Mouse (Mus musculus): Measurements from ENCODE around the gene Sprr2i. TPM values are rescaled to one million over a fixed set of nuclear protein-coding genes. Genes with fewer than 3 reads are reported as not detected.

The Sprr2i gene
- total RNA-seq (2021) = not detected
- long read RNA-seq, experiment 1 = 0 reads
- long read RNA-seq, experiment 2 = 0 reads

GRCm38 (mm10) chr3:92407691-92408090 lies at the start of gene Sprr2i:
Gene Sprr2i (plus strand): TSS chr3:92407991.
- no peak for DNase-seq

GRCm38 (mm10) chr3:92361619-92362018 lies 46.2 kb upstream of the Sprr2i start:
- no peak for DNase-seq

GRCm38 (mm10) chr3:92364887-92365286 lies 42.9 kb upstream of the Sprr2i start, which contains the start of gene Sprr2f:
Gene Sprr2f (plus strand): TSS chr3:92365187.
- DNase-seq = no peak

GRCm38 (mm10) chr3:92373613-92374012 lies 34.2 kb upstream of the Sprr2i start:
- DNase-seq = no peak

DNA sequence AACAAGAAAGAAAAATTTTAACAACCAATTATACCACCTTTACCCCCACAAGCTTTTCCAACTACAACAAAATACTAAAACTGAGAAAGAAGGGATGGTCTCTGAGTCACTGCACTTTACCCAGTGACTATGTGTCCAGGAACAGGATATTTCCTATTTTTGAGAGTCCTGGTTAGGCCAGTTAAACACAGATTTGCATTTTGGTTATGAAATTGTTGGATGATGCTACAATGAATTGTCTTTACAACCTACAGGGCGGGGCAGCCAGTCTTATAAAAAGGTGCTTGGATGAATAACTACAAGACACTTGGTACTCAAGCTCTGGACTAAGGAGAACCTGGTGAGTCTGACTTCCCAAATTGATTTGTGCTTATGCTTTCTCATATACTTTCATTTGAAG lies 22.4 kb upstream of the Sprr2i start, which contains the start of gene Sprr2h:
Gene Sprr2h (plus strand): TSS at position 301 of the 400 bp plus-strand sequence.
- DNase-seq = no peak

- DNase-seq = no peak
Observed at GRCm38 (mm10) chr3:92394301-92394700, 13.5 kb upstream of the Sprr2i start.

- DNase-seq = no peak
Observed at GRCm38 (mm10) chr3:92417782-92418181, 10.0 kb downstream of the Sprr2i start, which contains the start of gene Sprr2j-ps. Gene Sprr2j-ps (plus strand): TSS chr3:92418082.

DNA sequence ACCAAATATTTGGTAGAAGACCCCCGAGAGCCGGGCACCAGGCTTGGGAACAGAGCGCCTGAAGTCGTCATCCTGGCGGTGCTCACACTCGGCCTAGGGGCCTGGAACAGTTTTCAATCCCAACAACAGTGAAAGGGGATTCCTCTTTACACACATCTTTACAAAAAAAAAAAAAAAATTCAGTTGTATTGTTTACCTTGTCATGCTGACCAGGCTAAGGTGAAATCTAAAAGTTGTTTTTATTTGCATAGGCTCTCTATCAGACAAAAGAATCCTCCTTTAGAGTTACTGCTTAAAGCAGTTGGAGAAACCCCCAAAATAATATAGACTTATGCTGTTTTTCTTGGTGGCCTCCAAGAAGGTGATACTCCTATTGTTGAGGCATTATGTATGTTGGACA lies 21.5 kb downstream of the Sprr2i start, which contains the start of gene Gm9774:
Gene Gm9774 (minus strand): TSS at position 101 of the 400 bp plus-strand sequence.
- no peak for DNase-seq

DNA sequence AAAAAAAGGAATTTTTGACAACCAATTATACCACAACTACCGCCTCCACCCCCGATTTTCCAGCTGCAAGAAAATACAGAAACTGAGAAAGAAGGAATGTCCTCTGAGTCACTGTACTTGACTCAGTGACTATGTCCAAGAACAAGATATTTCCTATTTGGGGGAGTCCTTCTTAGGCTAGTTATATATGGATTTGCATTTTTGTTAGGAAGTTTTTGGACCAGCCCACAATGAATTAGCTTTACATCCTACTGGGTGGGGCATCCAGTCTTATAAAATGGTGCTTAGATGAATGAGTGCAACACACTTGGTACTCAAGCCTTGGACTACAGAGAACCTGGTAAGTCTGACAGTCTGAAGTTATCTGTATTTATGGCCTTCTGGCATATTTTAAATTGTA lies 24.5 kb downstream of the Sprr2i start, which contains the start of gene Sprr2k:
Gene Sprr2k (plus strand): TSS at position 301 of the 400 bp plus-strand sequence.
- DNase-seq = no peak

DNA sequence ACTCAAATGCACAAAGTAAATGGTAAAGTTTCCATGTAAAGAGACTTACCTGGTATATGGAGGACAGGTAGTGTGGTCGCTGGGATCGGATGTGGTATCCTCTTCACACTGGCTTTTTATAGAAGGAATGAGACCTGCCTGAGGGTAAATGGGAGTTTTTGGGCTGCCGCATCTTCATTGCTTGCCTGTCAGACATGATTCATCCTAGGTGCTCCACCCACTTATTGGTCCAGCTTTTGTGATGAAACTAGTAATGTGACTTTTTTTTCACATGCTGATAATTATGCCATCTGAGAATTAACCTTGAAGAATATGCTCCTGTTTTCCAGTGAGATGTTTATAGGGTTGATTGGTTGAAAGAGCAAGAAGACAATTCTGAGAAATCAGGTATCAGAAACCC lies 30.9 kb downstream of the Sprr2i start, which contains the start of gene Sprr1b:
Gene Sprr1b (minus strand): TSS at position 101 of the 400 bp plus-strand sequence.
- DNase-seq = no peak

DNA sequence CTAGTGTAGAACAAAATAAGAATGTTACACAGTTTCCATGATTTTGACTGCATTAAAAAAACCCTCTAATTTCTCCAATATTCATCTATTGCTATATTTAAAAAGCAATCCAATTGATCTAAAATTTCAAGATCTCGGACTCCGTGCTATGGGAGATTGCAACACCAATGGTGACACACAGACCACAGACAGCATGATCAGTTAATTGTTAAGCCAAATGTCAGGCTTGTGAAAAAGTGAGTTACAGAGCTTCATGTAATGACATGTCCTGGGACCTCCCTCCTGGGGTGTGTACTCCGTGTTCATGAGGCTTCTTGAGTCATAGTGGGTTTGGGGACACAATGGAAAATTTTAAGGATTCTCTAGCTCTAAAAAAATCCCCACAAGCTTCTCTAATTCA lies 32.4 kb downstream of the Sprr2i start:
- peak in 1 of 2 experiments; percentile 8 for DNase-seq

DNA sequence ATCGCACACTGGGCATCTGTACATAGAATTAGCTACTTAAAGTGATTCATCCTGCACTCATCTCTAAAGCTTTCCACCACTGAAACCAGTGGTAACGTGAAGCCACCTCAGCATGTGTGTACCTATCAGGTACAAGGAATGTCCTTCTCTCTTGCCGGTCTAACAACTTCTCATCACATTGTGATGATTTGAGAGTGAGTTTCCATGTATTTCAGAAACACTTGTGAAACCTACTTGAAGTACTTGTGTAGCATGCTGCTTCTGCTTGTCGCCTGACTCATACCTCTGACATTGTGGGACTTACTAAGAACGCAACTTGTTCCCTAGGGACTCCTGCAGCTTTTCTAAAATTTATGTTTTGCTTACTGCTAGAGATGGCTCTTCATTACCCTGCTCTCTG lies 47.4 kb downstream of the Sprr2i start:
- DNase-seq = no peak

GRCm38 (mm10) chr3:92458620-92459019 lies 50.8 kb downstream of the Sprr2i start, which contains the start of gene Sprr3:
Gene Sprr3 (minus strand): TSS chr3:92458720.
- DNase-seq = no peak

Other genes with a start within 250 kb of the Sprr2i start
- gene Sprr2a1, start 192.2 kb upstream of the Sprr2i start, total RNA-seq (2021) = not detected
- gene Sprr2a2, start 192.1 kb upstream of the Sprr2i start, total RNA-seq (2021) = not detected
- not detected for gene Sprr2a3, start 122.6 kb upstream of the Sprr2i start, total RNA-seq (2021)
- not detected for gene Sprr2b, start 91.4 kb upstream of the Sprr2i start, total RNA-seq (2021)
- gene Sprr2d, start 68.9 kb upstream of the Sprr2i start, total RNA-seq (2021) = not detected
- not detected for gene Sprr2e, start 55.8 kb upstream of the Sprr2i start, total RNA-seq (2021)
- not detected for gene Sprr2f, start 42.8 kb upstream of the Sprr2i start, total RNA-seq (2021)
- not detected for gene Sprr2h, start 22.3 kb upstream of the Sprr2i start, total RNA-seq (2021)
- gene Sprr2j-ps, start 10.1 kb downstream of the Sprr2i start, total RNA-seq (2021) = not detected
- gene Gm9774, start 21.4 kb downstream of the Sprr2i start, total RNA-seq (2021) = 1 to 10 TPM; 6.5 to 6.6 TPM
- gene Sprr2k, start 24.6 kb downstream of the Sprr2i start, total RNA-seq (2021) = not detected
- not detected for gene Sprr1b, start 30.8 kb downstream of the Sprr2i start, total RNA-seq (2021)
- not detected for gene Sprr3, start 50.7 kb downstream of the Sprr2i start, total RNA-seq (2021)
- not detected for gene Sprr1a, start 77.9 kb downstream of the Sprr2i start, total RNA-seq (2021)
- not detected for gene Sprr4, start 92.5 kb downstream of the Sprr2i start, total RNA-seq (2021)
- not detected for gene 2310046K23Rik, start 126.5 kb downstream of the Sprr2i start, total RNA-seq (2021)
- gene Ivl, start 165.7 kb downstream of the Sprr2i start, total RNA-seq (2021) = not detected
- not detected for gene Smcp, start 181.0 kb downstream of the Sprr2i start, total RNA-seq (2021)
- gene 2210017I01Rik, start 199.5 kb downstream of the Sprr2i start, total RNA-seq (2021) = not detected
- not detected for gene Lce6a, start 213.7 kb downstream of the Sprr2i start, total RNA-seq (2021)
- not detected for gene Lce1a1, start 240.3 kb downstream of the Sprr2i start, total RNA-seq (2021)
- not detected for gene Lce1b, start 248.9 kb downstream of the Sprr2i start, total RNA-seq (2021)